Comparison of ENCODE assay signal across 8 mouse cellular contexts in genomic region chrX:144317548-144318163, GRCm38 (mm10). TPM values are rescaled to one million over a fixed set of nuclear protein-coding genes. Genes with fewer than 3 reads are reported as not detected.
DNase-seq lines count a peak whose midpoint lies in the region; ATAC-seq lines count a peak whose summit lies in the region.

Gene Alg13 (plus strand): TSS chrX:144317804.

- H3K27ac ChIP-seq in hindbrain, embryonic 10.5 days, result peak within 1 kb of the TSS; percentile 86
- H3K27ac ChIP-seq in lung, embryonic 16.5 days (ENCODE audit: low read length), result peak within 1 kb of the TSS; percentile 80

- H3K4me2 ChIP-seq in lung, embryonic 16.5 days (ENCODE audit: low read depth, low read length), result peak within 1 kb of the TSS; percentile 71

- peak; percentile 100 for ATAC-seq in frontal cortex, adult (ENCODE audit: low TSS enrichment)
- ATAC-seq in lung, embryonic 16.5 days (ENCODE audit: low read depth), result peak; percentile 91

- no peaks in the 10 kb centered on the region for H3K27me3 ChIP-seq in hindbrain, embryonic 10.5 days (ENCODE audit: insufficient read depth, poor library complexity, severe bottlenecking)
- H3K27me3 ChIP-seq in lung, embryonic 16.5 days (ENCODE audit: control insufficient read depth, insufficient read depth, low read depth, low read length), result no peaks in the 10 kb centered on the region

- peak; percentile 79 for DNase-seq in MN1 (ENCODE audit: low spot score)
- DNase-seq in cerebellum, adult 9-10 months, result peak; percentile 77
- DNase-seq in hindbrain, embryonic 10.5 days (ENCODE audit: low spot score), result peak; percentile 83
- peak; percentile 81 for DNase-seq in layer of hippocampus, adult 9-11 months
- peak; percentile 40 for DNase-seq in ovary, postnatal 10 days (ENCODE audit: low spot score)
- peak; percentile 72 for DNase-seq in thymus, postnatal 0 days (ENCODE audit: low spot score)

- no peaks in the 10 kb centered on the region for H3K9me3 ChIP-seq in hindbrain, embryonic 10.5 days
- H3K9me3 ChIP-seq in lung, embryonic 16.5 days (ENCODE audit: control insufficient read depth, low read length), result no peaks in the 10 kb centered on the region

- H3K9ac ChIP-seq in lung, embryonic 16.5 days (ENCODE audit: low read length), result peak within 1 kb of the TSS; percentile 79

- H3K36me3 ChIP-seq in hindbrain, embryonic 10.5 days, result no peaks in the 10 kb centered on the region; the same call in 1 of the 2 replicates
- no peaks in the 10 kb centered on the region for H3K36me3 ChIP-seq in lung, embryonic 16.5 days (ENCODE audit: control insufficient read depth, insufficient read depth, low read length)

- peaks cover 4% of the 10 kb centered on the region; the same call in 1 of the 2 replicates for H3K4me1 ChIP-seq in hindbrain, embryonic 10.5 days (replicated peaks)
- no peaks in the 10 kb centered on the region for H3K4me1 ChIP-seq in lung, embryonic 16.5 days (replicated peaks; ENCODE audit: control insufficient read depth, insufficient read depth, low read length)

- 23% methylated on average over 47 of the region's 47 CpGs for WGBS in hindbrain, embryonic 10.5 days
- WGBS in lung, embryonic 16.5 days, result 13% methylated on average over 47 of the region's 47 CpGs

- H3K4me3 ChIP-seq in hindbrain, embryonic 10.5 days, result peak within 1 kb of the TSS; percentile 72
- peak within 1 kb of the TSS; percentile 69 for H3K4me3 ChIP-seq in lung, embryonic 16.5 days (ENCODE audit: low read length)

RNA-seq across cellular contexts. Expression of gene Alg13, which starts in this region (rescaled TPM):
- polyA plus RNA-seq in hindbrain, embryonic 10.5 days (2016; fragmentation: Nextera tagmentation; extraction: Ambion mirVana), result 23.4 and 24.4 TPM in 2 replicates
- polyA plus RNA-seq in lung, embryonic 16.5 days (2015; fragmentation: Nextera tagmentation; extraction: Ambion mirVana), result 19.3 and 21.3 TPM in 2 replicates
- 16.8 and 18.9 TPM in 2 replicates for polyA plus RNA-seq in thymus, postnatal 0 days (2015; fragmentation: Nextera tagmentation; extraction: Ambion mirVana)

Comparison
In these comparisons a context has a peak if more than half of its experiments do, and no peak if none do; other contexts are left out.
1. Peak in every context shown above with its lines: DNase-seq, ATAC-seq, H3K4me3 ChIP-seq and H3K27ac ChIP-seq.